Mouse (Mus musculus) MEL (cell line): Measurements from ENCODE around the gene Acod1. TPM values are rescaled to one million over a fixed set of nuclear protein-coding genes. Genes with fewer than 3 reads are reported as not detected.

Experiments
- DNase-seq: peaks from one replicate; pipeline ENCODE4 v3.0.0; 2011; ENCODE audit warnings: low read depth, low spot score
- H3K27ac ChIP-seq: 2 replicates; pipeline ENCODE4 v1.5.1; 2012; ENCODE audit warnings: low read depth, mild to moderate bottlenecking, control low read depth, low read length, moderate library complexity; ENCODE audit not compliant: control insufficient read depth
- H3K27me3 ChIP-seq, 2 experiments: fragments of 150-350 bp in 1 of 2; sonication (generic) in 1 of 2; 2 replicates each; pipeline ENCODE4 v1.6.1; 2012; ENCODE audit warnings: low read length in 2 of 2, mild to moderate bottlenecking in 2 of 2, improper control_type of control experiment in 1 of 2, moderate library complexity in 1 of 2; ENCODE audit not compliant: insufficient read depth in 2 of 2, control insufficient read depth in 1 of 2
- H3K36me3 ChIP-seq, 2 experiments: 2 replicates each; pipeline ENCODE4 v1.6.1; 2012 to 2014; ENCODE audit warnings: low read length in 2 of 2, improper control_type of control experiment in 1 of 2, inconsistent platforms in 1 of 2, mild to moderate bottlenecking in 1 of 2; ENCODE audit not compliant: insufficient read depth in 2 of 2, control insufficient read depth in 1 of 2
- H3K4me1 ChIP-seq, 2 experiments: fragments of 150-350 bp in 1 of 2; sonication (generic) in 1 of 2; 2 replicates each; pipeline ENCODE4 v1.6.1; 2012; ENCODE audit warnings: low read length in 2 of 2, improper control_type of control experiment in 1 of 2, mild to moderate bottlenecking in 1 of 2; ENCODE audit not compliant: insufficient read depth in 2 of 2, control insufficient read depth in 1 of 2
- H3K4me3 ChIP-seq, 2 experiments: fragments of 150-350 bp in 1 of 2; sonication (generic) in 1 of 2; 2 replicates each; pipeline ENCODE4 v1.5.1; 2012; ENCODE audit warnings: low read depth in 2 of 2, low read length in 2 of 2, mild to moderate bottlenecking in 2 of 2, moderate library complexity in 2 of 2, control low read depth in 1 of 2, improper control_type of control experiment in 1 of 2; ENCODE audit not compliant: control insufficient read depth in 1 of 2, insufficient read depth in 1 of 2
- H3K79me2 ChIP-seq: 2 replicates; pipeline ENCODE4 v1.6.1; 2012; ENCODE audit warnings: mild to moderate bottlenecking, low read length, moderate library complexity; ENCODE audit not compliant: control insufficient read depth, poor library complexity, insufficient read depth
- H3K9ac ChIP-seq: 2 replicates; pipeline ENCODE4 v1.6.1; 2012; ENCODE audit warnings: low read depth, mild to moderate bottlenecking, control low read depth, low read length, moderate library complexity; ENCODE audit not compliant: control insufficient read depth, poor library complexity, severe bottlenecking
- H3K9me3 ChIP-seq: fragments of 150-350 bp; sonication (generic); replicated peaks from 2 replicates; pipeline ENCODE4 v1.6.1; 2012; ENCODE audit warnings: mild to moderate bottlenecking, low read length, improper control_type of control experiment, moderate library complexity; ENCODE audit not compliant: insufficient read depth
- CTCF ChIP-seq, 3 experiments: IDR thresholded peaks in 2 of 3; conservative IDR thresholded peaks in 1 of 3; 2 replicates each; pipeline ENCODE4 v1.5.1; 2011 to 2012; ENCODE audit warnings: low read length in 3 of 3, low read depth in 2 of 3, mild to moderate bottlenecking in 2 of 3, improper control_type of control experiment in 1 of 3, inconsistent platforms in 1 of 3, mixed read lengths in 1 of 3, moderate library complexity in 1 of 3; ENCODE audit not compliant: control insufficient read depth in 1 of 3, insufficient read depth in 1 of 3, poor library complexity in 1 of 3, severe bottlenecking in 1 of 3
- GABPA ChIP-seq: IDR thresholded peaks from 2 replicates; pipeline ENCODE4 v1.6.1; 2012; ENCODE audit warnings: low read depth, mild to moderate bottlenecking, inconsistent platforms, low read length, improper control_type of control experiment, moderate library complexity
- GATA1 ChIP-seq: IDR thresholded peaks from 2 replicates; pipeline ENCODE4 v1.6.1; 2011; ENCODE audit warnings: low read depth, low read length, improper control_type of control experiment
- JUND ChIP-seq: IDR thresholded peaks from 2 replicates; pipeline ENCODE4 v1.6.1; 2011; ENCODE audit warnings: low read depth, mild to moderate bottlenecking, improper control_type of control experiment, low read length
- KAT2A ChIP-seq: conservative IDR thresholded peaks from 2 replicates; pipeline ENCODE4 v1.6.1; 2012; ENCODE audit warnings: low read depth, low read length, improper control_type of control experiment, inconsistent platforms
- MAFK ChIP-seq: IDR thresholded peaks from 2 replicates; pipeline ENCODE4 v1.6.1; 2011; ENCODE audit warnings: low read depth, mild to moderate bottlenecking, low read length, improper control_type of control experiment, borderline replicate concordance
- MAX ChIP-seq: IDR thresholded peaks from 2 replicates; pipeline ENCODE4 v1.6.1; 2011; ENCODE audit warnings: low read length, improper control_type of control experiment
- MXI1 ChIP-seq: IDR thresholded peaks from 2 replicates; pipeline ENCODE4 v1.6.1; 2011; ENCODE audit warnings: mild to moderate bottlenecking, low read depth, low read length, improper control_type of control experiment
- MYB ChIP-seq: IDR thresholded peaks from 2 replicates; pipeline ENCODE4 v1.6.1; 2011; ENCODE audit warnings: mild to moderate bottlenecking, low read depth, low read length, improper control_type of control experiment
- NRF1 ChIP-seq: IDR thresholded peaks from 2 replicates; pipeline ENCODE4 v1.6.1; 2014; ENCODE audit warnings: low read depth, mild to moderate bottlenecking, inconsistent platforms, low read length, improper control_type of control experiment, moderate library complexity; ENCODE audit not compliant: poor library complexity, insufficient read depth, severe bottlenecking
- POLR2AphosphoS2 ChIP-seq: IDR thresholded peaks from 2 replicates; pipeline ENCODE4 v1.6.1; 2011; ENCODE audit warnings: low read length, improper control_type of control experiment
- POLR2AphosphoS5 ChIP-seq: IDR thresholded peaks from 2 replicates; pipeline ENCODE4 v1.6.1; 2012; ENCODE audit warnings: low read depth, borderline replicate concordance, mild to moderate bottlenecking, inconsistent platforms, low read length, moderate library complexity, mixed read lengths
- RCOR1 ChIP-seq: IDR thresholded peaks from 2 replicates; pipeline ENCODE4 v1.6.1; 2012; ENCODE audit warnings: low read depth, mild to moderate bottlenecking, inconsistent platforms, low read length, improper control_type of control experiment
- TBP ChIP-seq: IDR thresholded peaks from 2 replicates; pipeline ENCODE4 v1.8.0; 2011; ENCODE audit warnings: low read depth, low read length, improper control_type of control experiment
- TCF12 ChIP-seq: IDR thresholded peaks from 2 replicates; pipeline ENCODE4 v1.6.1; 2014; ENCODE audit warnings: low read depth, mild to moderate bottlenecking, inconsistent platforms, low read length, improper control_type of control experiment, moderate library complexity
- UBTF ChIP-seq: IDR thresholded peaks from 2 replicates; pipeline ENCODE4 v1.6.1; 2012; ENCODE audit warnings: low read depth, mild to moderate bottlenecking, inconsistent platforms, low read length, improper control_type of control experiment, moderate library complexity, borderline replicate concordance; ENCODE audit not compliant: insufficient read depth
- USF1 ChIP-seq: IDR thresholded peaks from 2 replicates; pipeline ENCODE4 v1.6.1; 2014; ENCODE audit warnings: low read depth, mild to moderate bottlenecking, inconsistent platforms, low read length, improper control_type of control experiment, moderate library complexity
- ZKSCAN1 ChIP-seq: IDR thresholded peaks from 2 replicates; pipeline ENCODE4 v1.6.1; 2012; ENCODE audit warnings: low read depth, mild to moderate bottlenecking, inconsistent platforms, low read length, improper control_type of control experiment, moderate library complexity
- polyA plus RNA-seq, 2 experiments: library from polyadenylated mRNA; stranded (reverse) in 1 of 2; unstranded in 1 of 2; fragments of >175 nt in 1 of 2; fragments of >200 nt in 1 of 2; gene quantifications; 2 replicates each; pipeline versions ENCODE4 v1.2.1 to v1.2.4; 2012; ENCODE audit warnings: low replicate concordance in 2 of 2, low read depth in 1 of 2; ENCODE audit not compliant: insufficient read length in 2 of 2, insufficient read depth in 1 of 2, missing spikeins in 1 of 2
- total RNA-seq: library from RNA; depleted of rRNA; stranded (reverse); fragments of 300-350 nt; gene quantifications from 2 replicates; pipeline ENCODE4 v1.2.3, GENCODE M21; 2012; rRNA removed

Acod1 gene
- total RNA-seq (not detected in 2 replicates), polyA plus RNA-seq (not detected)

DNA sequence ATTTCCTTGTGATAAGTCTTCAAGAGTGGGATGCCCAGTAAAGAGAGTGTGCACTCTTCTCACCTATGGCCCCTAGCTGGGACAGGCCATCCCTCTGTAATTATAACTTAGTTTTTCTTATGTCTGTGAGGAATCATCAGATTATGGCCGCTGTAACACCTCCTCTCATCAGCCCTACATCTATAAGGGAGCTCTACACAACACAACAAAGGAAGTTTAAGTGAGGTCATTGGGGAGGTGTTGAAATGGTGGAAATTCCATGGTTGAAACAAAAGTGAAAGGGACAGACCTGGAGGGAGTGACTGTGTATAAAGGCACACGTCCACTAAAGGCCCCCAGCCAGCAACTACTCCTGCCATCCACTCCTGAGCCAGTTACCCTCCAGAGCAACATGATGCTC is at the start of gene Acod1:
Acod1 (plus strand) TSS at position 301 of the 400 bp plus-strand sequence.
- TF ChIP-seq MXI1 (no peak), KAT2A (no peak), UBTF (no peak), CTCF (IDR thresholded peaks at IDR 0.05 in 2 of 3, conservative IDR thresholded peaks at IDR 0.05 in 1 of 3; ENCODE audit: control insufficient read depth in 1 of 3, insufficient read depth in 1 of 3, low read depth in 2 of 3, low read length in 3 of 3, poor library complexity in 1 of 3, severe bottlenecking in 1 of 3) (no peak), POLR2AphosphoS5 (no peak), TCF12 (no peak), USF1 (no peak), GABPA (no peak), NRF1 (no peak), MAX (no peak)
- Histone ChIP-seq H3K4me1 (0 out of 4 replicates have a peak, but pooled peaks cover 0 to 7% of the 10 kb centered on the region in 2 experiments), H3K36me3 (no peaks in the 10 kb centered on the region), H3K27me3 (no peaks in the 10 kb centered on the region), H3K27ac (no peak within 1 kb of the TSS), H3K9ac (no peak within 1 kb of the TSS), H3K9me3 (no peaks in the 10 kb centered on the region), H3K4me3 (no peak within 1 kb of the TSS), H3K79me2 (no peaks in the 10 kb centered on the region)
- DNase-seq, result no peak

GRCm38 (mm10) chr14:103007737-103008136 is 39.0 kb upstream of the Acod1 start:
- TF ChIP-seq POLR2AphosphoS2, result no peak
- TF ChIP-seq TBP, result no peak
- TF ChIP-seq MYB, result no peak
- no peak for TF ChIP-seq GATA1
- no peak for TF ChIP-seq POLR2AphosphoS5
- TF ChIP-seq RCOR1, result no peak
- no peak for TF ChIP-seq MAFK
- no peak for TF ChIP-seq JUND
- no peak for TF ChIP-seq MXI1
- no peak for TF ChIP-seq ZKSCAN1
- Histone ChIP-seq H3K4me3 (no peak overlapping the region), H3K27ac (no peak overlapping the region), H3K4me1 (no peaks in the 10 kb centered on the region), H3K79me2 (no peaks in the 10 kb centered on the region), H3K36me3 (peaks cover 0 to 5% of the 10 kb centered on the region in 2 experiments; a peak in 2 of 4 replicates), H3K9me3 (no peaks in the 10 kb centered on the region), H3K27me3 (no peaks in the 10 kb centered on the region), H3K9ac (no peak overlapping the region)
- no peak for DNase-seq
